Mouse (Mus musculus) left cerebral cortex, postnatal 4 days (tissue): ENCODE measurements at regions not wholly inside any gene's neighbourhood (a gene's known extent, or its start where the extent isn't known, plus 50 kb on each side); places are given as distances from the start of the nearest gene placed in this dataset.

Source experiments
- DNase-seq: peaks from one replicate; pipeline ENCODE4 v3.0.0-alpha.2; 2022
- intact Hi-C: fragments of 180-260 bp; cut with DNase I; formaldehyde crosslinking; loops from one replicate; pipeline ENCODE4 v1.15.1; 2025

DNA sequence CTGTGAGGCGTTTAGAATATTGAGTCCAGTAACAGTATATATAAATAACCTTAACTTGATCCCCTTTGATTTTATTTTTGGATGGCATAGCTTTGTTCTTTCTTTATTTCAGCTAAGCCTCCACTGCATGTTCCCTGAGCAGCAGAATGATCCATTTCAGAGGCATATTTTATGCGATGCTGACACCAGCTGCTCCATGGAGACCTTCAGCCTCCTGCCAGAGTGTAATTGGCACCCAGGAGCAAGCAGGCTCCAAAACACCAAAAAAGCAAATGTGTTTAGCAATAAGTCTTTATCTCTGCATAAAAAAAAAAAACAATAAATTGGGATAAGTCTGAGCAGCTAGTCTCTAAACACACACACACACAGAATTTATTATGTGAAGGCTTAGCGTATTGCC lies 170.7 kb upstream of the Dkk2 start:
- DNase-seq, result no peak
- intact Hi-C loops, result no loop called here

DNA sequence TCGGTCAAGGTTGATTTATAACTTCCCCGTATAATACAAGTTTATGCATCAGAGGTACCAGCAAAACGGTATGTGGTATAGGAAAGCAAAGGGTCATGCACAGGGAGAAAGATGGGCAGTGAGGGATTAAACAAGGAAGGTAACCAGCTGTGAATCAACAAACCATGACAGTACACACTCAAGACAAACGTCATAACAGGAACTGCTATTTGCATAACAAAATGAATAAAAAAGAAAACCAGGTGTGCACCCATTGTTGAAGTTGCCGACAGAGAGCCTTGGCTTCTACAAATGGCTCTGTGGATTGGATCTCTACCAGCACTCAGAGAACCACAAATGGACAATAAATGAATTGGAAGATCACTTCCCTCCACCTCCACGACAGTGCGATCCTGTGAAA lies 170.1 kb upstream of the Dkk2 start:
- intact Hi-C loops, result no loop called here
- no peak for DNase-seq

DNA sequence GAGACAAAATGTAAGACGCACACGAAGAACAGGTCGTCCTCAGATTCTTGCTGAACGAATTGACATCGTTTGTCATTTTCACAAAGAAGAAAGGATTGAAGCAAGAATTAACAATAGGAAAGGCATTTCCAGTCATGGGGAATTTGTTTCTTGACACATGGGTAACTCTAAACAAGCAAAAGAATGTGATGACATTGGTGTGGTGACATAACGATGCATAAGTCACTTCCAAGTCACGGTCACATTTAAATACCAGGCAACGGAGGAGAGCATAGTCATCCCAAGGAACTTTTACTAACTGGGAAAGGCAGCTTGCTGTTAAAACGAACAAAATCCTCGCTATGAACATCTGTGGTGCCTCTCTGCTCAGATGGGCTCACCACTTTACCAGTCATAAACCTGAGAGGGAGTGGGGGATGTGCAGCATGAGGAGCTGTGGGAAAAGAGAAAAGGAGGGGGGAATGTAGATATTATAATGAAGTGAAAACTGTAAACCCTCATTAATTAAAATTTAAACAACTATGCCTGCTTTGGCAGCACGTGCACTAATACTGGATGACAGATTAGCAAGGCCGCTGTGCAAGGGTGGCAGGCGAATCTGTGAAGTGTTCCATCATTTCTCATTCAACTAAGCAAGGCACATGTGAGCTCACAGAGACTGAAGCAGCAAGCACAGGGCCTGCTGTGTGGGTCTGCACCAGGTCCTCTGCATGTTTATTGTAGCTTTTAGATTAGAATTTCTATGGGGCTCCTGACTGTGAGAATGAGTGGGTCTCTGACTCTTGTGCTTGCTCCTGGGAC lies 167.2 kb upstream of the Dkk2 start:
- no peak for DNase-seq
- intact Hi-C loops, result no loop called here

DNA sequence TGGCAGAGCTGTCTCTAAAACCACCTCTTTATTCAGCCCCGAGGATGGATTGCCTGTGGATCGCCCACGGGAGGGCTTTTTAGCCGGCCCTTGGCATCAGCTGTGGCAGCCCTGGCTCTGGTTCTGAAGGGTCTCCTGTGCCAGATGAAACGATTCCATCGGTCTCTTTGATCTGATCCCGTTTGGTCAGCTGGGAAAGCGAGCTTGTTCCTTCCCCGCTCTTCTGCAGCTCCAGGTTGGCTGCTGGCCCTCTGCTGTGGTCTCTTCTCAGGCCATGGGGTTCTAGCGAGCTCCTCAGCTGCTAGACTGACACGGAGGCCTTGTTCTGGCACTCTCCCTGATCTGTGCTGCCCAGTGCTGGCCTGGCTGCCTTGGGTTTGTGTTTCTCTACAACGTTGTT lies 165.6 kb upstream of the Dkk2 start:
- DNase-seq, result peak; percentile 63
- intact Hi-C loops, result no loop called here

DNA sequence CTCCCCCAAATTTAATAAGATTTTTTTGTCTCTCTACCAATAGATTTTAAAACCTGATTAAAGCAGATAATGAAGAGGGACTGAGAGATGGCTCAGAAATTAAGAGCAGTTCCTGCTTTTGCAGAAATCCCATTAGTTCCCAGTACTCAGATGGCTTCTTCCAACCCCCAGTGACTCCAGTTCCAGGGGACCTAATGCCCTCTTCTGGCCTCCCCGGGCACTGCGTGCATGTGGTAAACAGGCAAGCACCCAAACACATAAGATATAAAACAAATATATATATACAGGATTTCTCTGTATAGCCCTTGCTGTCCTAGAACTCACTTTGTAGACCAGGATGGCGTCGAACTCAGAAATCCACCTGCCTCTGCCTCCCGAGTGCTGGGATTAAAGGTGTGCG lies 163.9 kb upstream of the Dkk2 start:
- DNase-seq, result no peak
- intact Hi-C loops, result no loop called here

DNA sequence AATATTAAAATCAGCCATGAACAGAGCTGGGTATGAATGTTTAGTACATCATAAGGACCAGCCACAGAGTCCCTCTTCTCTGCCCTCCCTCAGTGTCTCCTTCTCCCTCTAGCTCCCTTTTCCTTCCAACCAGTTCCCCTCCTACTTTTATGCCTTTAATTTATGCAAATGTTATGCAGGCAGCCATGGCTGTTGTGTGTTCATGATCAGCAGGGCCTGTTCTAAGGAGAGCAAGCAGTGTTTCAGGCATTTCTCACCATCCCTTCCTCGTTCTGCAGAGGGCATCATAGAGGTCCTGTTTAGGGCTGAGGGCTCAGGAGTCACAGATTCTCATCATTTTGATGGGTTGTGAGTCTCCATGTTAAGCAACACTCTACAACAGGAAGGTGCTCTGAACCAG lies 162.4 kb upstream of the Dkk2 start:
- no peak for DNase-seq
- intact Hi-C loops, result no loop called here

DNA sequence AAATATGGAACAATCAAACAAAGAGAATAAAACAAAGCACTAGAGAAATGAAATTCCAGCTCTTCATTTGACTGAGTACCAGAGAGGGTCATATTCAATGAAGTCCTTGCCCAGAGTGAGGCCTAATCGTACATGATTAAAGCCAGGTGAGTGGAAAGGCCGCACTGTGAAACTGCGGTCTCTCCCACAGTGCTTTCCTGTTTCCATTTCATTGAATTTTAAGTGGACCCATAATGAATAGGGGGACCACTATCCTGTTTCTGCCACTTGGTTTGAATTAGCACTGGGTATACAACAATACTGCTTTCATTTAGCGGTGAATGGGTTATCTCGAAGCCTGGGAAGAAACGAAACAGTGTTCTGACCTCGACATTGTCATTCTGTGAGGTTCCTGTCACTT lies 144.2 kb upstream of the Dkk2 start:
- intact Hi-C loops, result no loop called here
- no peak for DNase-seq

DNA sequence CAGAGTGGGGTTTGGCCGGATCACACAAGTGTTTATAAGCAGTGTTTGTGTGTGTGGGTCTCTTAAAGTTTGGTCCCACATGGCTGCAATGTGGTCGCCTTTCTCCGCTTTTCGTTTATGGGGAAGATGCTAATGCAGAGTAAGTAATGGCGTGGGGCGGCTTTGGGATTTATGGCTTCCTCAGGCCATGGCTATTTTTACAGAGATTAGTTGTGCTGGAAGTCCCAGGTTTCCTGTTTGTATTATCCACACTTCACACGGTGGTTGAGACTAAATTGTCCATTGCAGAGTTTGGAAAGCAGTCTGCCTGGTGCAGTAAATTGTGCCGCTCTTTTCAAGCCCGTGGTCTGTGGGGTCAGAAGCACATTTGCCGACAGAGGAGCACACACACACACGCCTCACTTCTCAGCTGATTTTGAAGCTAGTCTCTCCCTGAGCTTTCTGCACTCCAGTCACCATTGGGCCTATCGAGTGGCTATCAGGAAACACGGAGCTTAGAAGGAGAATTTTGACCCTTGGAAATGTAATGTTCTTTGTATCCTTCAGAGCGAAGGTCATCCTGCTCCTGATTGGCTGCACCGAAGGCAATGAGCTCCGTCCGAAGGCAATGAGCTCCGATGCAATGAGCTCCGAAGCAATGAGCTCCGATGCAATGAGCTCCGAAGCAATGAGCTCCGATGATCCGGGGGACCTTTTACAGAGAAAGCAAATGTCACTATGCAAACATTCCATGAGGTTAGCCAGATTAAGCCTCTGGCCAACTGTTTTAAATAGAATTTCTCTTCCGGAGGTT lies 142.9 kb upstream of the Dkk2 start:
- intact Hi-C loops, result no loop called here
- DNase-seq, result no peak

DNA sequence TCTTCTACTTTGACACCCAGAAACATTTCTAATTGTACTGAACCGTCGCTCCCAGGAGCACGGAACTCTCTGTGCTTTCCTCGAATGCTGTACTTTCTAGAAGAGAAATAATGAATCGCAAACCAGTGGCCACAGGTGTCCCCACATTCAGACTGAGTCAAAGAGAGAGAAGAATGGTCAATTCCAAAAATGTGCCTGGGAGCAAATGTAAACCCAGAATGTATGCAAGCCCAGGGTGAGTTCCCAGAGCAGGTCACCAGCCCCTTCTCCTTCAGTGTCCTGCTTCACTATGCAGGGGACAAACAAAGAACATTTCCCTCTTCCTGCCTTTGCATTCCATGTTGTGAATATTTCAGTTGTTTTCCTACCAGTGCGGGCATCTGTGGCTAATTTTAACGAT lies 141.7 kb upstream of the Dkk2 start:
- DNase-seq, result no peak
- intact Hi-C loops, result no loop called here

DNA sequence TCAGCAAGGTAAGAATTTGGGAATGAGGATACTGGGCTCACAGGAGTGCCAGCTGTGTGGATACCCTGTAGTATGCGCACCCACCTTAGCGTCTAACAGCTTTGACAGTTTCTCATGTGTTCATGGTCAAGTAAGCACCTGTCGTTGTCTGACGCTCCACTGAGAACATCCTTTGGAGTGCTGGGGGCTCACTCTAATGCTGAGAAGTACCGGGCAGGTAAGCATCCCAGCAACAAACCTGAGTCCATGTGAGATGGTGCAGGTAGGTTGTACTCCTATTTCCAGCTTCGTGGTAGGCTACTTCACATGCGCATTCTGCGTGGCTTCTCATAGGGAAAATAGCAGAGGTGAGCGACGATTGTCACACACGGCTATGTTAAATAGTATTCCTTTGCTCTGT lies 129.3 kb upstream of the Dkk2 start:
- DNase-seq, result no peak
- intact Hi-C loops, result no loop called here

DNA sequence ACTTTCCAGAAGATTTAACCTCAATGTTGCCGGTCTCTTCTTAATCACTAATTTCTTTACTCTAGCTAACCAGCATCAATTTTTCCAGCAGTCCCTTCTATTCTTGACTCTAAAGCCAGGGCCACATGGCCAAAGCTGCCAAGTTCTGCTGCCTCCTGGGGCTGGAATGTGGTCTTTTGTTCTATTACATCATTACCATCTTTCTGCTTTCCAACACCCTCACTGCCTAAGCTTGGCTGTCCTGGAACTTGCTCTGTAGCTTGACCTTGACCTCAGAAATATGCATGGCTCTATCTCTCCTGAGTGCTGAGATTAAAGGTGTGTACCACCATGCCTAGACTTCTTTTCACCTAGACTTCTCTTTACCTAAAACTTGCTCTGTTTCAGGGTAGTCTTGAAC lies 124.5 kb upstream of the Dkk2 start:
- intact Hi-C loops, result no loop called here
- DNase-seq, result no peak

DNA sequence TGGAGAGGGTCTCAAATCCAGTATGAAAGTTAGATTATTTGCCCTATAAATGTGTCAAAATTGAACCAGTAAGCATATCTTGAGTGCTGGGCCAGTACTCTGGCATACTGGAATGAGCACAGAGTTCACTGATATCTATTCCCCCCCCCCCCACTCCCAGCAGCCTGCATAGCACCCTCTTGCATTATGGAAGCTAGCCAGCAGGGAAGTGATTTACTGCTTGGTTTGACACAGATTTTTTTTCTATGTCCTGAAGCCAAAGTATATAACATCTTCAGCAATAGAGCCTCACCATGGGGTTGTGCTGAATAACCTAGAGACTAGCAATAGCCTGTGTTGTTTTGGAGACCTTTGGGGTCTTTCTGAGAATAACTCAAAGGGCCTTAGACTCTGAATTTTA lies 123.5 kb upstream of the Dkk2 start:
- intact Hi-C loops, result no loop called here
- DNase-seq, result no peak

DNA sequence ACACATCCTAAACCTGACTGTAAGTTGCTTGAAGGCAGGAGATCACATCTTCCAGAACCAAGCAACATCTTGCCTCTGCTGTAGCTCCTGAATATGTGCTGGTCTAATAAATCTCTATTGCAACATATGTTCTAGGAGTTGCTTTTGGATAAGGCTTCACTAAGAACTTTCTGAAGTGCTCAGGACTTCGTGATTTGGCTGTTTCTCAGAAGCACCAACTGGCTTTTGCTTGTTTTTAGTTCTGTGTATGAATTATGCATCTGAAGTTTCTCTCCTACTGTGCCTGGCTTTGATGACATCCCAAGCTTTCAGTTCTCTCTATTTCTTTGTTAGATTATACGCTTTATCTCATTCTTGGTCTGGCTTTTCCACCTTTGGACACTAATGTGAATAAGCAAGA lies 122.2 kb upstream of the Dkk2 start:
- intact Hi-C loops, result no loop called here
- DNase-seq, result no peak

DNA sequence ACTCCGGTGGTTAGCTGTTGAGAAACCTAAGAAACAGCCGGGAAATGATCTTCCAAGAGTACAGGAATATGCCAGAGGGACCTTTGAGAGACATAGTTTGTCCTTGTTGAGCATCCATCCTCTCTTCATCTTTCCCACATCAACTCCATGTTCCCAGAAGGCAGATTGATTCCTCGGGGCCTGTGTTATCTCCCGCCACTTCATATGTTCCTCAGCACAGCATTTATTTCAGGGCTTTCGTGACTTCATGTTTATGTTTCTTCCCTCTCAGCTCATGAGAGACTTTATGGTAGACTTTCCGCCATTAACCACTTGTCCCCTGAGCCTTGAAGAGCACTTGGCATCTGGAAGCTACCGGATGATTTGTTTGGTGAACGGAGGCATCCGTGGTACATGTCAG lies 120.1 kb upstream of the Dkk2 start:
- DNase-seq, result no peak
- intact Hi-C loops, result no loop called here

DNA sequence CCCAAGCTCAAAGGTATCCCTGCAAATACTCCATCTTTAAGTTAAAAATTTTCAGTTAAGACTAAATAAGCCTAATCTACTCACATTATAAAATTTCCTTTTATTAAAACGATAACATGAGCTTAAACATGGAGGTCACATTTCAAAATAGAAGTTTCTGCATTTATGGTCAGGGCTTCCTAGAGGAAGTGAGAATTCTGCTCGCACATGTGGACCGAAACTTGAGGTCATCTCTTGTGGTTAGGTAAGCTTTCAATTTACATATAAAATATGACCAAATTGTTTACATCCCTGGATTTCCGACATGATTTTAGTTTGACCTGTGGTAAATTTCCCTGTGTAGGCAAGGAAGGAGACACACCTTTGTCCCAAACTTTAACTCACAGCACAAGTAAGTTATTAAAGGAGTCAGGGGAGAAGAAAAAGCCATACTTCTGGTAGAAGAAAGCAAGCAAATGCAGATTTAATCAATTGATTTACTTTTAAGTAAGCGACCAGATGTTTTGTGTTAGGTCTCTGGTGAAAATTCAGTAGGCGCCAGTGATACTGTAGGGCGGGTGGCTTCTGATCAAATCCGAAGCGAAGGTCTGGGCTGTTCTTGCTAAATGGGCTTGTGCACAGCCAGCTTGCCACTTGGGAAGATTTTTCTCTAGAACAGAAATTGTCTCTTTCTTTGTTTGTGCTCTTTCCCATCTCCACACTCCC lies 119.5 kb upstream of the Dkk2 start:
- intact Hi-C loops, result no loop called here

DNA sequence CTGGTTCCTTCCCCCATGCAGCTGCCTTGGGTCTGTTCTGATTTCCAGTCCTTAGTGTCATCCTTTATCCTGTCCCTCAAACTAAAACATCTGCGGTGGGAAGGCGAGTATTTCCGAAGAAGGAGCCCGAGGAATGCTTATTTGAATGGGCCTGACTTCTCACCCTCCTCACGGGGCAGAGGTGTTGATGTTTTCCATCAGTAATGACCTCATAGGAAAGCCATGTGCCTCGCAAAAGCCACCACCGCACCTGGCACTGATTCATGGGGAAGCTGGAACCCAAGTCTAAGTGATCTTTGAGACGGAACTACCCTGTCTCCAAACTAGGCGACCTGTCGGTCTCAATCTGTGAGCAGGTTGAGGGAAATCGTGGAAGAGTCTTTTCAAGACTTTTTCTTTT lies 117.8 kb upstream of the Dkk2 start:
- intact Hi-C loops, result no loop called here
- DNase-seq, result no peak

More for the DNA sequence above, 119.5 kb upstream of the Dkk2 start:
- DNase-seq, result no peak

DNA sequence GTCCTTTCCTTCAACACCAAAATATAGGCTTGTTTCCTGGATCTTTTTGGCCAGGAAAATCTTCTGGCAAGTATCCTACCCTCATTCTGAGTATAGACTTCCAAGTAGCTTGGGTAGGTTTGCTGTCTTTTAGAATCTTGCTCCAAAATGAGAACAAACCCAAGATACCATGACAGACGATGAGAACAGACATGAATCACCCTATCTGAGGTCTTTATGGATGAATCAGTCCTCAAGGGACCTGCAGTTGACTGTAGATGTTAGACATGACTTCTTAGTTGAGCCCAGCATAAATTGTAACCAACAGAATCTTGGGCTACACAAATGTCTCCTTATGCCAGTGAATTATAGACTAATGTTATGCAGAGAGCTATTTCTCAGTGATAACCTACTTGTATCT lies 114.3 kb upstream of the Dkk2 start:
- intact Hi-C loops, result no loop called here
- no peak for DNase-seq

DNA sequence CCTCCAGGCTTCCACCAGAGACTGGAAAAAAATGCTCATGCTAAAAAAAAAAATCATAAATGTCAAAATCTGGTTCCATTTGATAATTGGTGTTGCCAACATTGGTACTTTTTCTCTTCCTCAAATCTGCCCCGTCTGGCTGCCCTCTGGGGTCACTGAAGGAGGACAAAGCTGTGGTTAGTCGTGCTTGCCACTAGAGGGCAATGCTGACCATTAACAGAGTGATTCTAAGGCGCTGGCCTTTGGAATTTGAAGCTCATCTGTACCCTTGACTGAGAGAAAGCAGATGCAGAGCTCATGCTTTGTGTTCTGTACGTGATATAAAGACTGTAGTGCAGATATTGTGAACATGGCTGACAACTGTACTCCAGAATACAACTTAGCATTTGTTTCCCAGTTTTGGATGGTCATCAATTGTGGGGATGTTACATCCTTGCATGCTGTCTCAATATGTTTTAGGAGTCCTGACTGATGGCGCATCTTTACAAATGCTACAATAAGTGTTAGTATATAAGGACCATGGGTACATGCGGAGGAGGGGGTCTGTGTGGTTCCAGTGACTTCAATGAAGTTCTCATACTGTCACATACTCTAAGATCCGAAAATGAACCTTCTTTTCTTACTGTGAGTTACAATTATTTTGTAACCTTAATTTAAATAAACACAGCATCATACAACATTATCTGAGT lies 109.0 kb upstream of the Dkk2 start:
- intact Hi-C loops, result no loop called here
- peak; percentile 45 for DNase-seq

DNA sequence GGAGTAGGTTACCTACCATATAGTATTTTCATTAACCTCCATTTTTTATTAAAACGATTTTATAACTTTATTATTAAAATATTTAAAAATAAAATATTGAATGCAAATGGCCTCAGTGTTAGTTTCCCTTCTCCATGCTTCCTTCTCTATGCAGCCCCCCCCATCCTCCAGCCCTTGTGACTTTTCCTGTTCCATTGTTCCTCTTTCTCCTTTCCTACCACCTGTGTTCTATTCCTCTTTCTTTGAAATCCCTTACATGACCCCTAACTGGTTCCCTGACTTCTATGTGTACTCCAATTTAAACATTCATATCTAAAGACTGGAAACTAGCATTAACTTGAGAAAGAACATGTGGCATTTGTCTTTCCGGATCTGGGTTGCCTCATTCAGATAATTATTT lies 101.8 kb upstream of the Dkk2 start:
- no peak for DNase-seq
- intact Hi-C loops, result no loop called here

DNA sequence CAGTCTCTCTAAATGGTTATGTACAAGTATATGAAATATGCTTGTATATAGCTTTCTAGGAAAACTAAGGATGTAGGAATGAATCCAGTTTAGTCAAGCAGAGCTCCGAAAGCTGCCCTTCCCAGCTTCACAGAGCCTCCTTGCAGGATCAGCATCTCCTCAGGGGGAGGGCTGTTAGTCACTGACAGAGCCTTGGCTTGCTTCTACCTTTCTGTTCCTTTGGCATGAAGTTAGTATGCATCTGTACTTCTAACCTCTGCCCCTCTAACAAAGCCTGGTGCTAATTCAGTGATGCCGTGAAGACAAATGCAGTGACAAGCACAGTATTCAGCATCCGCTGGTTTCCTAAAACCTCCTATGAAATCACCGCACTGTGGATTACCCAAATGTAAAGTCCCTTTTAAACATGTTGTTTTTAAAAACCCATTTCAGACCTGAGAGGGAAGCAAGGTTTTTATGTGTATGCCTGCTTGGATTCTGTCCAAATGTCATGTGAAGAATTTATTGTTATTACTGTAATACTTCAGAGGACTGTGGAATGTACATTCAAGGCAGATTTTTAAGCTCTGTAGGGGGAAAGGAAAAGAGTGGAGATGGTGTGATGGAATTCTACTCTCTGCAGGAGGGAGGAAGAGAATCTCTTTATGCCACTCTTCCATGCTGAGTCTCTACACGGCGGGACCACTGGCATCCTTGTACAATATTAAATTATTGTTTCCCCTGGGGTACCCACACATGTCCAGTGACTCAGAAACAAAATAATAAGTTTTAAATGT lies 86.1 kb upstream of the Dkk2 start:
- no peak for DNase-seq
- intact Hi-C loops, result no loop called here

DNA sequence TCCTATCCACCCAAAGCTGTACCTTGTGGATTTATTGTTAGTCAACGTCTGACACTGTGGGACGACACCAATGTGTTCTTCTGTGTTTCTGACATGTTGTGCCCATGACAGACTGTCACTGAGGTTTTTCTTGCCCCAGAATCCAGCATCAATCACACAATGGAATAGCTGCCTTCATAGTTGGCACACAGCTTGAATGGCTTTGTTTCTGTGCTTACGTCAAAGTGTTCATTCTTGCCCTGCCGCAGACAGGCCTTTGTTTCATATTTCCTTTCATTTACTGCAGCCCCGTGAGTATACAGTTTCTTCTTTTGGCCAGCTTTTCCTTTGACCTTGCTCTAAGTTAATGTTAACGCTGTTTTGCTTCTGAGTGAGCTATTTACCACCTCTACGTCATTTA lies 78.9 kb upstream of the Dkk2 start:
- DNase-seq, result no peak
- intact Hi-C loops, result no loop called here
